Mouse (Mus musculus) hindbrain, embryonic 15.5 days (tissue): ENCODE measurements at regions not wholly inside any gene's neighbourhood (a gene's known extent, or its start where the extent isn't known, plus 50 kb on each side); places are given as distances from the start of the nearest gene placed in this dataset.
"Not testable (repeated sequence)": the region's sequence is repeated elsewhere in the genome, so short reads cannot be mapped to it uniquely, and the experiment has no call there.

Source experiments
- ATAC-seq: fragments of 200-750 bp; cut with Nextera tagmentation; 2 replicates; pipeline ENCODE4 v1.8.0; 2017; ENCODE audit warnings: low read depth, moderate number of reproducible peaks, moderate TSS enrichment; ENCODE audit not compliant: low FRiP score
- H3K27ac ChIP-seq: fragments of 300-500 bp; sonication (generic); replicated peaks from 2 replicates; pipeline ENCODE4 v1.5.1; 2015; ENCODE audit warnings: mild to moderate bottlenecking, inconsistent platforms
- H3K27me3 ChIP-seq: fragments of 300-500 bp; sonication (generic); 2 replicates; pipeline ENCODE4 v1.6.1; 2015; ENCODE audit warnings: control low read depth, inconsistent platforms
- H3K36me3 ChIP-seq: fragments of 300-500 bp; sonication (generic); 2 replicates; pipeline ENCODE4 v1.6.1; 2015; ENCODE audit warnings: control low read depth, inconsistent platforms
- H3K4me1 ChIP-seq: fragments of 300-500 bp; sonication (generic); replicated peaks from 2 replicates; pipeline ENCODE4 v1.6.1; 2015; ENCODE audit warnings: control low read depth, inconsistent platforms
- H3K4me2 ChIP-seq: fragments of 300-500 bp; sonication (generic); 2 replicates; pipeline ENCODE4 v1.6.1; 2015; ENCODE audit warnings: moderate library complexity, mild to moderate bottlenecking, inconsistent platforms
- H3K4me3 ChIP-seq: fragments of 300-500 bp; sonication (generic); 2 replicates; pipeline ENCODE4 v1.5.1; 2015; ENCODE audit warnings: mild to moderate bottlenecking, inconsistent platforms
- H3K9ac ChIP-seq: fragments of 300-500 bp; sonication (generic); 2 replicates; pipeline ENCODE4 v1.6.1; 2015; ENCODE audit warnings: inconsistent platforms
- H3K9me3 ChIP-seq: fragments of 300-500 bp; sonication (generic); 2 replicates; pipeline ENCODE4 v1.6.1; 2016; ENCODE audit warnings: control low read depth, inconsistent platforms
- WGBS: fragments of 180-500 bp; shearing (Covaris S2); methylation state at CpG from one replicate; pipeline ENCODE4 v1.1.7; 2015; 5-methylcytosine and 5-hydroxymethylcytosine counted together

GRCm38 (mm10) chr2:147307488-147308386 is 54.0 kb upstream of the Pax1 start:
- H3K9me3 ChIP-seq = no peaks in the 10 kb centered on the region
- H3K4me2 ChIP-seq = peak overlapping the region; percentile 31; the same call in 1 of the 2 replicates
- no peak overlapping the region for H3K9ac ChIP-seq
- 12% methylated on average over 12 of the region's 12 CpGs for WGBS
- ATAC-seq = peak; percentile 91
- H3K4me1 ChIP-seq = no peaks in the 10 kb centered on the region
- H3K27me3 ChIP-seq = peaks cover 34% of the 10 kb centered on the region
- no peak overlapping the region for H3K4me3 ChIP-seq
- no peak overlapping the region for H3K27ac ChIP-seq
- H3K36me3 ChIP-seq = no peaks in the 10 kb centered on the region

- no peak for ATAC-seq
- H3K4me2 ChIP-seq = no peak overlapping the region
- peaks cover 34% of the 10 kb centered on the region for H3K27me3 ChIP-seq
- H3K9ac ChIP-seq = no peak overlapping the region
- no peaks in the 10 kb centered on the region for H3K36me3 ChIP-seq
- H3K4me1 ChIP-seq = no peaks in the 10 kb centered on the region
- H3K9me3 ChIP-seq = no peaks in the 10 kb centered on the region
- 76% methylated on average over 6 of the region's 6 CpGs for WGBS
- H3K4me3 ChIP-seq = no peak overlapping the region
- no peak overlapping the region for H3K27ac ChIP-seq
Observed at GRCm38 (mm10) chr2:147306728-147307127, 55.0 kb upstream of the Pax1 start.

GRCm38 (mm10) chr2:147305262-147305661 is 56.5 kb upstream of the Pax1 start:
- no peak overlapping the region for H3K4me2 ChIP-seq
- H3K9me3 ChIP-seq = no peaks in the 10 kb centered on the region
- 29% methylated on average over 5 of the region's 5 CpGs for WGBS
- H3K27me3 ChIP-seq = peaks cover 38% of the 10 kb centered on the region
- no peaks in the 10 kb centered on the region for H3K4me1 ChIP-seq
- H3K9ac ChIP-seq = no peak overlapping the region
- no peak for ATAC-seq
- no peak overlapping the region for H3K27ac ChIP-seq
- H3K36me3 ChIP-seq = no peaks in the 10 kb centered on the region
- H3K4me3 ChIP-seq = no peak overlapping the region

- Histone ChIP-seq H3K27ac (no peak overlapping the region), H3K36me3 (no peaks in the 10 kb centered on the region), H3K4me3 (no peak overlapping the region), H3K4me1 (peaks cover 6% of the 10 kb centered on the region; the same call in 1 of the 2 replicates), H3K9me3 (no peaks in the 10 kb centered on the region), H3K9ac (no peak overlapping the region), H3K4me2 (no peak overlapping the region), H3K27me3 (0 out of 2 replicates have a peak, but pooled peaks cover 14% of the 10 kb centered on the region)
- 100% methylated on average over 1 of the region's 1 CpGs for WGBS
- ATAC-seq = no peak
Observed at GRCm38 (mm10) chr2:147300503-147300902, 61.2 kb upstream of the Pax1 start.

GRCm38 (mm10) chr2:147299359-147299758 is 62.4 kb upstream of the Pax1 start:
- Histone ChIP-seq H3K9me3 (no peaks in the 10 kb centered on the region), H3K4me3 (no peak overlapping the region), H3K4me2 (no peak overlapping the region), H3K9ac (no peak overlapping the region), H3K36me3 (no peaks in the 10 kb centered on the region), H3K4me1 (peaks cover 6% of the 10 kb centered on the region; the same call in 1 of the 2 replicates), H3K27me3 (0 out of 2 replicates have a peak, but pooled peaks cover 6% of the 10 kb centered on the region), H3K27ac (no peak overlapping the region)
- 55% methylated on average over 3 of the region's 3 CpGs for WGBS
- ATAC-seq = no peak

- Histone ChIP-seq H3K4me3 (no peak overlapping the region), H3K4me2 (no peak overlapping the region), H3K27me3 (0 out of 2 replicates have a peak, but pooled peaks cover 6% of the 10 kb centered on the region), H3K9ac (no peak overlapping the region), H3K36me3 (no peaks in the 10 kb centered on the region), H3K4me1 (peaks cover 6% of the 10 kb centered on the region; the same call in 1 of the 2 replicates), H3K9me3 (no peaks in the 10 kb centered on the region), H3K27ac (peak overlapping the region; percentile 56)
- peak; percentile 97 for ATAC-seq
- WGBS = 34% methylated on average over 7 of the region's 7 CpGs
Observed at GRCm38 (mm10) chr2:147298499-147298896, 63.2 kb upstream of the Pax1 start.

- no peak overlapping the region for H3K4me3 ChIP-seq
- WGBS = 58% methylated on average over 11 of the region's 11 CpGs
- H3K4me2 ChIP-seq = no peak overlapping the region
- H3K27me3 ChIP-seq = 0 out of 2 replicates have a peak, but pooled peaks cover 5% of the 10 kb centered on the region
- peak; percentile 65 for ATAC-seq
- H3K9me3 ChIP-seq = no peaks in the 10 kb centered on the region
- peaks cover 6% of the 10 kb centered on the region; the same call in 1 of the 2 replicates for H3K4me1 ChIP-seq
- H3K9ac ChIP-seq = no peak overlapping the region
- peak overlapping the region; percentile 56 for H3K27ac ChIP-seq
- no peaks in the 10 kb centered on the region for H3K36me3 ChIP-seq
Observed at GRCm38 (mm10) chr2:147297876-147298498, 63.7 kb upstream of the Pax1 start.

- not testable (repeated sequence) for H3K4me2 ChIP-seq
Observed at GRCm38 (mm10) chr2:147294926-147295325, 66.8 kb upstream of the Pax1 start.

GRCm38 (mm10) chr2:147293294-147293688 is 68.4 kb upstream of the Pax1 start:
- H3K4me3 ChIP-seq = no peak overlapping the region
- H3K27ac ChIP-seq = no peak overlapping the region
- H3K36me3 ChIP-seq = no peaks in the 10 kb centered on the region
- H3K27me3 ChIP-seq = no peaks in the 10 kb centered on the region
- ATAC-seq = no peak
- H3K9me3 ChIP-seq = no peaks in the 10 kb centered on the region
- 53% methylated on average over 3 of the region's 3 CpGs for WGBS
- H3K9ac ChIP-seq = no peak overlapping the region
- H3K4me1 ChIP-seq = peaks cover 3% of the 10 kb centered on the region; the same call in 1 of the 2 replicates
- no peak overlapping the region for H3K4me2 ChIP-seq

More at GRCm38 (mm10) chr2:147294926-147295325, 66.8 kb upstream of the Pax1 start:
- not testable (repeated sequence) for H3K27me3 ChIP-seq, H3K9ac ChIP-seq, ATAC-seq, H3K4me1 ChIP-seq, H3K9me3 ChIP-seq, H3K27ac ChIP-seq, H3K36me3 ChIP-seq, H3K4me3 ChIP-seq
- WGBS = 94% methylated on average over 2 of the region's 2 CpGs

GRCm38 (mm10) chr2:147292387-147293293 is 69.1 kb upstream of the Pax1 start:
- H3K9ac ChIP-seq = no peak overlapping the region
- H3K4me3 ChIP-seq = no peak overlapping the region
- H3K4me1 ChIP-seq = no peaks in the 10 kb centered on the region
- no peaks in the 10 kb centered on the region for H3K36me3 ChIP-seq
- no peak for ATAC-seq
- no peaks in the 10 kb centered on the region for H3K27me3 ChIP-seq
- 49% methylated on average over 11 of the region's 11 CpGs for WGBS
- H3K27ac ChIP-seq = no peak overlapping the region
- no peak overlapping the region for H3K4me2 ChIP-seq
- H3K9me3 ChIP-seq = no peaks in the 10 kb centered on the region

- WGBS = 75% methylated on average over 3 of the region's 3 CpGs
- Histone ChIP-seq H3K27me3 (no peaks in the 10 kb centered on the region), H3K9ac (no peak overlapping the region), H3K4me3 (no peak overlapping the region), H3K4me2 (no peak overlapping the region), H3K9me3 (no peaks in the 10 kb centered on the region), H3K4me1 (no peaks in the 10 kb centered on the region), H3K36me3 (no peaks in the 10 kb centered on the region), H3K27ac (no peak overlapping the region)
- ATAC-seq = no peak
Observed at GRCm38 (mm10) chr2:147283390-147283789, 78.3 kb upstream of the Pax1 start.
